Mouse (Mus musculus) lung, adult 18-20 months (tissue): Measurements from ENCODE around the gene Chrnb2.
A peak's percentile ranks its signal among the peaks of the same experiment; 100 is the strongest.

Experiments
- DNase-seq, 2 experiments: peaks; one replicate each; pipeline ENCODE4 v3.0.0; 2022; ENCODE audit warnings: mixed read lengths in 2 of 2

Chrnb2 gene

GRCm38 (mm10) chr3:89774236-89774960 lies 10.0 kb upstream of the Chrnb2 start:
- DNase-seq, result no peak

GRCm38 (mm10) chr3:89773740-89774211 lies 9.3 kb upstream of the Chrnb2 start:
- DNase-seq, result peak; percentile 35 to 40

- peak; percentile 95 to 96 for DNase-seq
These were observed 8.7 kb upstream of the Chrnb2 start, which contains the start of gene Ube2q1 for GRCm38 (mm10) chr3:89772968-89773709. Gene Ube2q1 (plus strand): TSS chr3:89773616.

- peak; percentile 82 to 83 for DNase-seq
These were observed 8.1 kb upstream of the Chrnb2 start for GRCm38 (mm10) chr3:89772588-89772967.

- DNase-seq, result no peak
These were observed 6.1 kb upstream of the Chrnb2 start for GRCm38 (mm10) chr3:89770425-89771002.

- DNase-seq, result no peak
These were observed 5.2 kb upstream of the Chrnb2 start for GRCm38 (mm10) chr3:89769584-89769983.

- no peak for DNase-seq
These were observed 4.6 kb downstream of the Chrnb2 start for GRCm38 (mm10) chr3:89759786-89760185.

- no peak for DNase-seq
These were observed 6.6 kb downstream of the Chrnb2 start for GRCm38 (mm10) chr3:89757851-89758250.

GRCm38 (mm10) chr3:89755283-89755682 lies 9.1 kb downstream of the Chrnb2 start:
- no peak for DNase-seq

- DNase-seq, result no peak
These were observed 12.1 kb downstream of the Chrnb2 start for GRCm38 (mm10) chr3:89752307-89752706.

GRCm38 (mm10) chr3:89738509-89738908 lies 25.9 kb downstream of the Chrnb2 start:
- no peak for DNase-seq

GRCm38 (mm10) chr3:89732091-89732490 lies 32.3 kb downstream of the Chrnb2 start:
- DNase-seq, result no peak

GRCm38 (mm10) chr3:89730350-89731331 lies 33.8 kb downstream of the Chrnb2 start:
- peak; percentile 95 to 96 for DNase-seq

GRCm38 (mm10) chr3:89728848-89729247 lies 35.6 kb downstream of the Chrnb2 start:
- DNase-seq, result no peak

- peak; percentile 53 to 54 for DNase-seq
These were observed 37.4 kb downstream of the Chrnb2 start for GRCm38 (mm10) chr3:89727028-89727427.

- no peak for DNase-seq
These were observed 40.9 kb downstream of the Chrnb2 start for GRCm38 (mm10) chr3:89723400-89724084.

- DNase-seq, result no peak
These were observed 42.4 kb downstream of the Chrnb2 start for GRCm38 (mm10) chr3:89722032-89722431.

GRCm38 (mm10) chr3:89715967-89716256 lies 48.5 kb downstream of the Chrnb2 start:
- no peak for DNase-seq

GRCm38 (mm10) chr3:89715207-89715966 lies 49.0 kb downstream of the Chrnb2 start:
- DNase-seq, result peak; percentile 28 to 33

GRCm38 (mm10) chr3:89714359-89715206 lies 49.8 kb downstream of the Chrnb2 start, which contains the start of gene Adar:
Gene Adar (plus strand): TSS chr3:89715022.
- peak; percentile 67 to 70 for DNase-seq
